Mouse (Mus musculus): ENCODE measurements around the gene Slc25a39. TPM values are rescaled to one million over a fixed set of nuclear protein-coding genes. Genes with fewer than 3 reads are reported as not detected.

Gene Slc25a39
- polyA plus RNA-seq, 1 experiment from 2014 or later, result 216 TPM

DNA sequence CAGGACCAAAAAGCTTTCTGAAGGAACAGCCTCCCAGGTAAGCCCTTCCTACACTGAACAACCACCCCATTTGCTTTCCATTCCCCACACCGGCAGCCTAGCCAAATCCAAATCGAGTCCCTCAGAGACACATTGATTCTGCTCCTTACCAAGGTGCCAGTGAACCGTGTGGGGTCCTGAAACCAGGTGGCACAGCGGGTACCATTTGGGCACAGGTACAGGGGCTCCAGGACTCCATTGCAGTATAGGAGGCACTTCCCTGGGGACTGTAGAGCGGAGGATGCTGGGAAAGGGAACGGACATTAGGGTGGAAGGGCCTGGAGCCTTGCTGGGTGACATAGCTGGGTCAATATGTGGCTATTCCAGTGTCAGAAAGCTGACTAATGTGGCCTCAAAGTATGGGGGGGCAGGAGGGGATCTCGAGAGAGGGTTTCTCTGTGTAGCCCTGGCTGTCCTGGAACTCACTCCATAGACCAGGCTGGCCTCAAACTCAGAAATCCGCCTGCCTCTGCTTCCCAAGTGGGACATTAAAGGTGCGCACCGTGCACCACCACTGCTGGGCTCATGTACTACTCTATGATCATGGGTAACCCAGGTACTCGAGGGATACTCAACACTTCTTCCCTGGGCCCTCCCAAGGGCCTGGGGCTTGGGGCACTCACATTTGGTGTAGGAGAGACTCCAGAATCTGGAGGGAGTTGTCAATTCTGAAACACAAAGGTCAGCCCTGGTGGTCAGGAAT is 2.0 kb downstream of the Slc25a39 start:
- H3K27ac ChIP-seq (ENCODE audit: low read length), result no peak overlapping the region

DNA sequence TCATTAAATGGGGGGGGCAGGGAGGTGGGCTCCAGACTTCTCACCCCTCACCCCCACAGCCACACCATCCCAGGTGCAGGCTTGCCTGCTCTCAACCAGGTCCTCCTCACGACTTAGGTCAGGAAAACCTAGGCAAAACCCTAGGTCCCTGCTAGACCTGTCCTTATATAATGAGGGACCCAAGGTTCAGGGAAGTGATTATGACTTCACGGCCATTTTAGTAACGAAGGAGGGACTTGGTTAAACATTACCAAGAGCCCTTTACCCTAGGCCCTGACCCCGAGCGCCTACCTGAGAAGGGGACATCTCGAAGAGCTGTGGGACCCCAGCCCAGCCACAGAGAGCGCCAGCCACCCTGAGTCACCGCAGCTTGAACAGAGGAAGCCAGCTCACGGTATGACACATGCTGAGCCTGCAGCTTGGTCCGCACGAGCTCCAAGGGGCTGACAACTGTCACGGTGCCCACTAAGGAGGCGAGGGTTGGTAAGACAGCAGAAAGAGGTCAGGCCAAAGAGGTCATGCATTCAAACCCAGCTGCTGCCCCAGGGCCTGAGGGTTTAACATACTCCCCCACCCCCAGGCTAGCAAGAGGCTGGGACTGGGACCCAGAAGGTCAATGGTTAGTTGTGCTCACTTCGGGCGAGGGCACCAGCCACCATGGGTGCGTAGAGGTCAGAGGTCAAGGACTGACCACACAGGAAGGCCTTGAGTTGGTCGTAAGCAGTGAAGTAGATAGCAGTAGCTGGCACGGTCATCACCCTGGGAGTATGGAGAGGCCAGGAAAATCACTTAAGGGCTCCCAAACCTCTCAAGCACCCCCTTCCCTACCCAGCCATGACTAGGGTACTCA is 3.4 kb downstream of the Slc25a39 start:
- Histone ChIP-seq H3K36me3 (ENCODE audit: control insufficient read depth, insufficient read depth, low read length) (peaks cover 25% of the 10 kb centered on the region), H3K4me3 (ENCODE audit: low read depth, low read length) (no peak overlapping the region), H3K9ac (replicated peaks; ENCODE audit: low read depth, low read length) (no peak overlapping the region), H3K4me1 (ENCODE audit: control insufficient read depth, insufficient read depth, low read length) (peaks cover 25% of the 10 kb centered on the region), H3K27ac (ENCODE audit: low read length) (no peak overlapping the region), H3K9me3 (ENCODE audit: control insufficient read depth, low read depth, low read length) (no peaks in the 10 kb centered on the region), H3K27me3 (ENCODE audit: control insufficient read depth, insufficient read depth, low read length) (peaks cover 9% of the 10 kb centered on the region), H3K4me2 (replicated peaks; ENCODE audit: low read depth, low read length) (no peak overlapping the region)
- no peak for ATAC-seq (ENCODE audit: insufficient number of reproducible peaks, insufficient read depth, low FRiP score, low read depth)
- WGBS, result 72% methylated on average over 18 of the region's 18 CpGs

More for the DNA sequence above, 2.0 kb downstream of the Slc25a39 start:
- H3K9ac ChIP-seq (replicated peaks; ENCODE audit: low read depth, low read length), result no peak overlapping the region
- H3K4me2 ChIP-seq (replicated peaks; ENCODE audit: low read depth, low read length), result peak overlapping the region; percentile 82
- peak overlapping the region; percentile 81; the same call in 1 of the 2 replicates for H3K4me3 ChIP-seq (ENCODE audit: low read depth, low read length)
- H3K9me3 ChIP-seq (ENCODE audit: control insufficient read depth, low read depth, low read length), result no peaks in the 10 kb centered on the region
- WGBS, result 84% methylated on average over 11 of the region's 11 CpGs
- no peak for ATAC-seq (ENCODE audit: insufficient number of reproducible peaks, insufficient read depth, low FRiP score, low read depth)
- 0 out of 2 replicates have a peak, but pooled peaks cover under 1% of the 10 kb centered on the region for H3K27me3 ChIP-seq (ENCODE audit: control insufficient read depth, insufficient read depth, low read length)
- peaks cover 25% of the 10 kb centered on the region for H3K36me3 ChIP-seq (ENCODE audit: control insufficient read depth, insufficient read depth, low read length)
- H3K4me1 ChIP-seq (ENCODE audit: control insufficient read depth, insufficient read depth, low read length), result peaks cover 17% of the 10 kb centered on the region

DNA sequence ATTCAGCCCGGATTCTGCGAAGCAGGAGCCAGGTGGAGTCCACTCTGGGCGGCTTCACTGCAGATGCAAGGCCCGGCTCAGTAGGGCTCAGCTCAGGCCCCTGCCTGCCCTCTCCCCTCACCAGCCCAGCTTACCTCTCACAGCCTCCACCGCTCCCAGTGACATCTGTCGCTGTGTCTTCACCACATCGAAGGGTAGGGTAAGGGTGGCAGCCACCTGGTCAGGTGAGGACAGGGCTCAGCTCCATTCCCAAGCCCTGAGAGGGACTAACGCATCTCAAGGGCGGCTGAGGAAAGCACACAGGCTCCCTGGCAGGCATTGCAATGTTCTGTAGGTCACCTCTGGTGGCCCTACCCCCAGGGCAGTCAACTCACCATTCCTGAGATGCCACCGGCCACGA is 4.1 kb downstream of the Slc25a39 start:
- no peak overlapping the region for H3K27ac ChIP-seq (ENCODE audit: low read length)
- peaks cover 15% of the 10 kb centered on the region for H3K27me3 ChIP-seq (ENCODE audit: control insufficient read depth, insufficient read depth, low read length)
- ATAC-seq (ENCODE audit: insufficient number of reproducible peaks, insufficient read depth, low FRiP score, low read depth), result no peak
- 96% methylated on average over 11 of the region's 11 CpGs for WGBS
- no peak overlapping the region for H3K4me3 ChIP-seq (ENCODE audit: low read depth, low read length)
- H3K9me3 ChIP-seq (ENCODE audit: control insufficient read depth, low read depth, low read length), result no peaks in the 10 kb centered on the region
- H3K36me3 ChIP-seq (ENCODE audit: control insufficient read depth, insufficient read depth, low read length), result peaks cover 25% of the 10 kb centered on the region
- H3K4me1 ChIP-seq (ENCODE audit: control insufficient read depth, insufficient read depth, low read length), result peaks cover 22% of the 10 kb centered on the region
- no peak overlapping the region for H3K4me2 ChIP-seq (replicated peaks; ENCODE audit: low read depth, low read length)
- H3K9ac ChIP-seq (replicated peaks; ENCODE audit: low read depth, low read length), result no peak overlapping the region

DNA sequence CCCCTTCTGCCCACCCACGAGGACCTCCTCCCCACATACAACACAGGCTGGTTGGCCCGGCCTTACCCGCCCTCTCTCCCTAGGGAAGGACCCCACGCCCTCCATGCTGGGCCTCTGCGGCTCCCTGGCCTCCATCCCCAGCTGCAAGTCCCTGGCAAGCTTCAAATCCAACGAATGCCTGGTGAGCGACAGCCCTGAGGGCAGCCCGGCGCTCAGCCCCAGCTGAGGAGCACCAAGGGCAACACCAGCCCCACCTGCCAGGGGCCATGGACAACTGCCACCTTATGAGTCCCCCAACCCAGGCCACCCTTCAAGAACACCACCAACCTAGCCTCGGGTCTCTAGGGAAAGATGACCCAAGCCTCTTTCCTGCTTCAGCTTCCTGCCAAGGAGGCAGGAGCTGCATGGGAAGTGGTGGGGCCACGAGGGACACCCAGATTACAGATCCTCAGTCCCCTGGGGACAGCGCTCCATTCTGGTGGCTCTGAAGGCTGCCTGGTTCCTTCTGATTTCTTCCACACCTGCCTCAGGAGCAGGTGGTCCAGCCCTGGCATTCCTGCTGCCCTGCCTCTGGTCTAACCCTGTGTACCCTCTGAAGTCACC is 5.7 kb downstream of the Slc25a39 start:
- Histone ChIP-seq H3K4me2 (replicated peaks; ENCODE audit: low read depth, low read length) (no peak overlapping the region), H3K27ac (ENCODE audit: low read length) (no peak overlapping the region), H3K27me3 (ENCODE audit: control insufficient read depth, insufficient read depth, low read length) (peaks cover 19% of the 10 kb centered on the region), H3K9ac (replicated peaks; ENCODE audit: low read depth, low read length) (no peak overlapping the region), H3K36me3 (ENCODE audit: control insufficient read depth, insufficient read depth, low read length) (peaks cover 25% of the 10 kb centered on the region), H3K4me1 (ENCODE audit: control insufficient read depth, insufficient read depth, low read length) (peaks cover 22% of the 10 kb centered on the region), H3K4me3 (ENCODE audit: low read depth, low read length) (no peak overlapping the region), H3K9me3 (ENCODE audit: control insufficient read depth, low read depth, low read length) (no peaks in the 10 kb centered on the region)
- 62% methylated on average over 12 of the region's 12 CpGs for WGBS
- no peak for ATAC-seq (ENCODE audit: insufficient number of reproducible peaks, insufficient read depth, low FRiP score, low read depth)

DNA sequence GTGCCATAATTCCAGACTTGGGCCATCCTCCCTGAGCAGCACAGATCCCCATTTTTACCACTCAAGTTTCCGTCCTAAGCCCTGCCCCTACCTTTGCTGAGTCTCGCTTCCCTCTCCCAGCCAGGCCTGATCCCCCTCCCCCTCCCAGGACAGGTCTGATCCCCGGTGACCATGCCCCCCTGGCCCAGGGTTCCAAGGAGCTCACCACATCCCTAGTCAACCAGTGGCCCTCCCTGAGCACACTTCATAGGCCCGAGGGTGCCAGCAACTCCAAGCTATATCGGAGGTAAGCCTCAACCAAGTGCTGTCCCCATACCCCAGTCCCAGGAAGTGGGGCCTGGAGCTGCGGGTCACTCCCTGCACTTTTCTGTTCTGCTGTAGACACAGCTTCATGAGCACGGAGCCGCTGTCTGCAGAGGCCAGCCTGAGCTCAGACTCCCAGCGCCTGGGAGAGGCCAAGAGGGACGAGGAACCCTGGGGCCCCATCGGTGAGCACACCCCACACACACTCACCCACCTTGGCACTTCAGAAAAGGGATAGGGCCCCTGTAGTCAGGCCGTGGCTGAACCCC is 7.1 kb downstream of the Slc25a39 start:
- Histone ChIP-seq H3K4me1 (ENCODE audit: control insufficient read depth, insufficient read depth, low read length) (peaks cover 14% of the 10 kb centered on the region), H3K4me3 (ENCODE audit: low read depth, low read length) (no peak overlapping the region), H3K36me3 (ENCODE audit: control insufficient read depth, insufficient read depth, low read length) (peaks cover 25% of the 10 kb centered on the region), H3K9ac (replicated peaks; ENCODE audit: low read depth, low read length) (no peak overlapping the region), H3K4me2 (replicated peaks; ENCODE audit: low read depth, low read length) (no peak overlapping the region), H3K27me3 (ENCODE audit: control insufficient read depth, insufficient read depth, low read length) (peaks cover 19% of the 10 kb centered on the region), H3K27ac (ENCODE audit: low read length) (no peak overlapping the region), H3K9me3 (ENCODE audit: control insufficient read depth, low read depth, low read length) (no peaks in the 10 kb centered on the region)
- 21% methylated on average over 12 of the region's 12 CpGs for WGBS
- ATAC-seq (ENCODE audit: insufficient number of reproducible peaks, insufficient read depth, low FRiP score, low read depth), result no peak

DNA sequence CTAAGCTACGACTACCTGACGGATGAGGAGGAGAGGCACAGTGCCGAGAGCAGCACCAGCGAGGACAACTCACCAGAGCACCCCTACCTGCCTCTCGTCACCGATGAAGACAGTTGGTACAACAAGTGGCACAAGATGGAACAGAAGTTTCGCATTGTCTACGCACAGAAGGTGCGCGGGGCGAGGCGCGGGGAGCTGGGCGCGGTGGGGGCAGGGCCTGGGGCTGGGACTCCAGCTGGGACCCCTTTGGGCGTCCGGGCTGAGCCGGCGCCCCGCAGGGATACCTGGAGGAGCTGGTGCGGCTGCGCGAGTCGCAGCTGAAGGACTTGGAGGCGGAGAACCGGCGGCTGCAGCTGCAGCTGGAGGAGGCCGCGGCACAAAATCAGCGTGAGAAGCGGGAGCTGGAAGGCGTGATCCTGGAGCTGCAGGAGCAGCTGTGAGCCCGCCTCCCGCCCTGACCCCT is 8.1 kb downstream of the Slc25a39 start:
- no peak overlapping the region for H3K27ac ChIP-seq (ENCODE audit: low read length)
- peak overlapping the region; percentile 24 for H3K4me3 ChIP-seq (ENCODE audit: low read depth, low read length)
- WGBS, result 2% methylated on average over 34 of the region's 34 CpGs
- H3K4me1 ChIP-seq (ENCODE audit: control insufficient read depth, insufficient read depth, low read length), result peaks cover 8% of the 10 kb centered on the region; the same call in 1 of the 2 replicates
- H3K4me2 ChIP-seq (replicated peaks; ENCODE audit: low read depth, low read length), result peak overlapping the region; percentile 39
- H3K9ac ChIP-seq (replicated peaks; ENCODE audit: low read depth, low read length), result no peak overlapping the region
- peaks cover 22% of the 10 kb centered on the region for H3K36me3 ChIP-seq (ENCODE audit: control insufficient read depth, insufficient read depth, low read length)
- H3K27me3 ChIP-seq (ENCODE audit: control insufficient read depth, insufficient read depth, low read length), result peaks cover 19% of the 10 kb centered on the region
- H3K9me3 ChIP-seq (ENCODE audit: control insufficient read depth, low read depth, low read length), result no peaks in the 10 kb centered on the region
- ATAC-seq (ENCODE audit: insufficient number of reproducible peaks, insufficient read depth, low FRiP score, low read depth), result no peak

DNA sequence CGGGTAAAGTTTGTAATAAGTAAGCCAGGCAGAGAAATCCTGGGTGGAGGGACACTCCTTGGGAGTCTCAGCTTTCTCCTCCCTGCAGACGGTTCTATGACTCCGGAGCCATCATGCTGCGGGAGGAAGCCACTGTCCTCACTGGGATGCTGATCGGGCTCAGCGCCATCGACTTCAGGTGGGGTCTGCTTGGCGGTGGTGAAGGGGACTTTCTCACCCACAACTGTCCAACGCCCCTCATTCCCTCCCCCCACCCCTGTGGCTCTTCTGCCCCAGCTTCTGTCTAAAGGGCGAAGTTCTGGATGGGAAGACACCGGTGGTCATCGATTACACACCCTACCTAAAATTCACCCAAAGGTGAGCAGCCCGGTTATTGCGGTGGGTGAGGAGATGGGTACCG is 8.6 kb downstream of the Slc25a39 start:
- peak overlapping the region; percentile 39 for H3K4me2 ChIP-seq (replicated peaks; ENCODE audit: low read depth, low read length)
- peak overlapping the region; percentile 24; the same call in 1 of the 2 replicates for H3K4me3 ChIP-seq (ENCODE audit: low read depth, low read length)
- peaks cover 18% of the 10 kb centered on the region for H3K36me3 ChIP-seq (ENCODE audit: control insufficient read depth, insufficient read depth, low read length)
- 16% methylated on average over 15 of the region's 15 CpGs for WGBS
- no peak for ATAC-seq (ENCODE audit: insufficient number of reproducible peaks, insufficient read depth, low FRiP score, low read depth)
- peaks cover 9% of the 10 kb centered on the region; the same call in 1 of the 2 replicates for H3K4me1 ChIP-seq (ENCODE audit: control insufficient read depth, insufficient read depth, low read length)
- H3K27ac ChIP-seq (ENCODE audit: low read length), result no peak overlapping the region
- H3K27me3 ChIP-seq (ENCODE audit: control insufficient read depth, insufficient read depth, low read length), result peaks cover 19% of the 10 kb centered on the region
- no peak overlapping the region for H3K9ac ChIP-seq (replicated peaks; ENCODE audit: low read depth, low read length)
- H3K9me3 ChIP-seq (ENCODE audit: control insufficient read depth, low read depth, low read length), result no peaks in the 10 kb centered on the region

All from stomach, embryonic 14.5 days (tissue).